Mouse (Mus musculus) olfactory bulb, adult 2 months (tissue): ENCODE results near the gene Hmx2.

ENCODE experiments used
- CTCF ChIP-seq: fragments of 200-500 bp; IDR thresholded peaks from 2 replicates; pipeline ENCODE4 v1.5.1; 2012; ENCODE audit warnings: low read depth, mild to moderate bottlenecking, low read length, moderate library complexity; ENCODE audit not compliant: insufficient read depth
- POLR2A ChIP-seq: fragments of 200-500 bp; IDR thresholded peaks from 2 replicates; pipeline ENCODE4 v1.6.1; 2012; ENCODE audit warnings: mild to moderate bottlenecking, low read depth, low read length, moderate library complexity; ENCODE audit not compliant: insufficient read depth

GRCm38 (mm10) chr7:131560697-131561042, 12.1 kb downstream of the Hmx2 start:
- TF ChIP-seq CTCF, result no peak
- no peak for TF ChIP-seq POLR2A
